Mouse (Mus musculus) liver, embryonic 16.5 days (tissue): ENCODE results near the gene Ttyh2. TPM values are rescaled to one million over a fixed set of nuclear protein-coding genes. Genes with fewer than 3 reads are reported as not detected.

Source experiments
- ATAC-seq: fragments of 200-750 bp; cut with Nextera tagmentation; 2 replicates; pipeline ENCODE4 v1.8.0; 2017; ENCODE audit warnings: low read depth, mild to moderate bottlenecking, moderate number of reproducible peaks, moderate library complexity
- H3K27ac ChIP-seq: fragments of 300-500 bp; sonication (generic); 2 replicates; pipeline ENCODE4 v1.5.1; 2014; ENCODE audit warnings: mild to moderate bottlenecking, low read length
- H3K27me3 ChIP-seq: fragments of 300-500 bp; sonication (generic); 2 replicates; pipeline ENCODE4 v1.6.1; 2014; ENCODE audit warnings: low read depth, low read length, mixed read lengths; ENCODE audit not compliant: control insufficient read depth, insufficient read depth
- H3K36me3 ChIP-seq: fragments of 300-500 bp; sonication (generic); 2 replicates; pipeline ENCODE4 v1.6.1; 2014; ENCODE audit warnings: mild to moderate bottlenecking; ENCODE audit not compliant: control insufficient read depth, insufficient read depth
- H3K4me1 ChIP-seq: fragments of 300-500 bp; sonication (generic); 2 replicates; pipeline ENCODE4 v1.6.1; 2014; ENCODE audit warnings: low read depth, low read length, mixed read lengths; ENCODE audit not compliant: control insufficient read depth
- H3K4me2 ChIP-seq: fragments of 300-500 bp; sonication (generic); 2 replicates; pipeline ENCODE4 v1.6.1; 2014; ENCODE audit warnings: low read depth, low read length, mixed read lengths
- H3K4me3 ChIP-seq: fragments of 300-500 bp; sonication (generic); 2 replicates; pipeline ENCODE4 v1.5.1; 2014; ENCODE audit warnings: low read depth, mild to moderate bottlenecking, low read length
- H3K9ac ChIP-seq: fragments of 300-500 bp; sonication (generic); 2 replicates; pipeline ENCODE4 v1.6.1; 2014; ENCODE audit warnings: low read depth, low read length
- H3K9me3 ChIP-seq: fragments of 300-500 bp; sonication (generic); replicated peaks from 2 replicates; pipeline ENCODE4 v1.6.1; 2016; ENCODE audit warnings: low read length; ENCODE audit not compliant: control insufficient read depth
- WGBS: fragments of 180-500 bp; shearing (Covaris S2); extraction: QIAGEN DNeasy Blood & Tissue Kit; methylation state at CpG from one replicate; pipeline ENCODE4 v1.1.7; 2014; ENCODE audit not compliant: insufficient replicate concordance; 5-methylcytosine and 5-hydroxymethylcytosine counted together
- polyA plus RNA-seq: library from polyadenylated mRNA; unstranded; fragments of >200 nt; fragmentation: Nextera tagmentation; extraction: Ambion mirVana; gene quantifications from 2 replicates; pipeline ENCODE4 v1.2.1, GENCODE M21; 2015

The Ttyh2 gene
- polyA plus RNA-seq, 1 experiment from 2014 or later, result 15.3 TPM

DNA sequence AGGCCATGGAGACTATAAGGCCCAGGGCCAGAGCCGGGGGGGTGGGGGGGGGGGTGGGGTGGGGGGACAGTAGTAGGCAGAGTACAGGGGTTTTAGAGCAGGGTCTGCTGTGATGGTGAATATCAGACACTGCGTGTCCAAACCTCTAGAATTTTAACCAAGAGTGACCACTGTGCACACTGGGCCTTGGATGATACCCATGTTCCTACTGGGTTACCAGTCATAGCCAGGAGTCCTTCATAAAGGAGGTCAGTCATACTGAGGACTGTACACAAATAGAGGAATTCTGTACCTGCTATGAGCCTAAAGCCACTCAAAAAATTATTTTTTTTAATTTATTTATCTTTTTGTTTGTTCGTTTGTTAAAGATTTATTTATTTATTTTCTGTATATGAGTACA, 13.5 kb downstream of the Ttyh2 start:
- peaks cover 13% of the 10 kb centered on the region for H3K4me1 ChIP-seq
- no peak for ATAC-seq
- H3K36me3 ChIP-seq, result no peaks in the 10 kb centered on the region
- H3K9me3 ChIP-seq, result no peaks in the 10 kb centered on the region
- no peak overlapping the region for H3K4me3 ChIP-seq
- H3K9ac ChIP-seq, result no peak overlapping the region
- H3K27ac ChIP-seq, result no peak overlapping the region
- no peaks in the 10 kb centered on the region for H3K27me3 ChIP-seq
- 64% methylated on average over 2 of the region's 3 CpGs for WGBS
- H3K4me2 ChIP-seq, result no peak overlapping the region

DNA sequence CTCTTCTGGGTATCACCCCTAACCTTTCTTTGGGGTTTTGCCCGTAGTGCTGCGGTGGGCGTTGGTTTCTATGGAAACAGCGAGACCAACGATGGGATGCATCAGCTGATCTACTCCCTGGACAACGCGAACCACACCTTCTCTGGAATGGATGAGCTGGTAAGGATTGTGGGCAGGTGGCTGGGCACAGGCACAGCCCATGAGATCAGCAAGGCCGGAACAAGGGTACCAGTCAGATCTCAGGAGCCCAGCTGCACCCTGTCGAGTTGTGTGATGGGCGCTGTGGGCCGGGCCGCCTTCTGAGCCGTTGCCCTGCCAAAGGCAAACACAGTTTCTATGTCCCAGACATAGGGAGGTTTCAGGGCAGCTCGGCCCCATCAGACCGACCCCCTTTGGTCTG, 15.0 kb downstream of the Ttyh2 start:
- H3K36me3 ChIP-seq, result no peaks in the 10 kb centered on the region
- no peak overlapping the region for H3K27ac ChIP-seq
- no peak overlapping the region for H3K4me2 ChIP-seq
- no peaks in the 10 kb centered on the region for H3K9me3 ChIP-seq
- peaks cover 4% of the 10 kb centered on the region for H3K4me1 ChIP-seq
- no peak for ATAC-seq
- H3K27me3 ChIP-seq, result no peaks in the 10 kb centered on the region
- H3K4me3 ChIP-seq, result no peak overlapping the region
- no peak overlapping the region for H3K9ac ChIP-seq
- 77% methylated on average over 15 of the region's 15 CpGs for WGBS

DNA sequence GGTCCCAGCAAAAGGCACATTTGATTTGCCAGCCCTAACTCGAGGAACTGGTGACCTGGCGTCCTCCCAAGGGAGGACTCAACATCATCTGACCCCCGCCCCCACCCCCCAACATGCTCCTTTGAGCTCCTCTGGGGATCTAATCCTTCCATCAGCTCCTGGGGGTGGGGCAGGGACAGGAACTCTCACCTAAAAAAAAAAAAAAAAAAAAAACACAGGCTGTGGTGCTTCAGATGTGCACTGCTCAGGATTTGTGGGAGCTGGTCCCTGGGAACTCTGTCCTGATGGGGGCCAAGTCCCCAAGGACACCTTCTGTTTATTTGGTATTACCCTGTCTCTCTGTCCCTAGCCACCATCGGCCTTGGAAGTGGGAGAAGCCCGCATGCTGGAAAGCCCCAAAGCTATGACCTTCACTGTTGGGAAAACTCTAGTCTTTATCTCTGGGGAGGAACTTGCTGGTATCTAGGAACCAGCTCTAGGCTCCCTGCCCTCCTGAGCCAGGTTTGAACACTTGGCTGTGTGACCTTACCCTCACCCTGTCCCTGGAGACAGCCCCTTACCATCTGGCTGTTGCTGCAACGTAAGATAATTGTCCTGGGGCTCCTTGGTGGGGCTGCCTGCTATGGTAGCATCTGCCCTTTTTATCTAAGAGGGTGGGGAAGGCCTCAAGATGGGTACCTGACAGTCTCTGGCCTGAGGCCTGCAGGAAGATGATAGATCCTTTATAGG, 16.4 kb downstream of the Ttyh2 start:
- 61% methylated on average over 6 of the region's 6 CpGs for WGBS
- H3K27me3 ChIP-seq, result no peaks in the 10 kb centered on the region
- ATAC-seq, result no peak
- no peaks in the 10 kb centered on the region; the same call in 1 of the 2 replicates for H3K4me1 ChIP-seq
- no peak overlapping the region for H3K4me3 ChIP-seq
- H3K27ac ChIP-seq, result no peak overlapping the region
- H3K4me2 ChIP-seq, result no peak overlapping the region
- H3K9me3 ChIP-seq, result no peaks in the 10 kb centered on the region
- peaks cover under 1% of the 10 kb centered on the region; the same call in 1 of the 2 replicates for H3K36me3 ChIP-seq
- H3K9ac ChIP-seq, result no peak overlapping the region

DNA sequence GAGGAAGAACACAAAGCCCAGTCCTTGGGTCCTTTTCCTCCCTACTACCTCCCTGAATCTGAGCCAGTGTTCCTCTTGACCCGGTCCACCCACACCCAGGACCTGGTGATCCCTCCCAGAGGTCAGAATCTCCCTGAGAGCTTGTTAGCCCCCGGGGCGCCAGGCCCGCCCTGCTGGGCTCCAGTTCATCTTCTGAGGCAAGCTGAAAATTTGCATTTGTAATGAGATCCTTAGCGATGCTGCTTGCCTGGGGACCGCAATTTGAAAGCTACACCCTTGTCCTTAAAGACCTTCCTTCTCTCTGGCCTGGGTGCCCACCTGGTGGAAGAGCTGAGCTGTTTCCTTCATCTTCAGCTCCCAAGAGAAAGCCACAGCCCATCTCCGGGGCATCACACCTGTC, 17.4 kb downstream of the Ttyh2 start:
- ATAC-seq, result no peak

DNA sequence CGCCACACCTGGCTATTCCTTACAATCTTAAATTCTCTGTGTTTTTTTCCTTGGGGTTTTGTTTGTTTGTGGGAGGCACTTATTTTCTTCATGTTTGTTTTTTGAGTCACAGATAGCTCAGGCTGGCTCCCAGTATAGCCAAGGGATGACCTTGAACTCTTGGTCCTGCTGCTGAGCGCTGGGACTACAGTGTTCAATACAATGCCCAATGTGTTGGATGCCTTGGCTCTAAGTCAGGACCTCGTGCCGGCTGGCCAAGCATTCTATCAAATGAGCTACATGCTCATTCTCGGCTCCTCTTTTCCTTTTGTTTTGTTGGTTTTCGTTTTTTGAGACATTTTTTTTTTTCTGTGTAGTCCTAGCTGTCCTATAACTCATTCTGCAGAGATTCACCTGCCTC, 18.2 kb downstream of the Ttyh2 start:
- no peak overlapping the region for H3K4me2 ChIP-seq
- WGBS, result 64% methylated on average over 6 of the region's 6 CpGs

More for the DNA sequence above, 17.4 kb downstream of the Ttyh2 start:
- H3K9ac ChIP-seq, result no peak overlapping the region
- peaks cover 3% of the 10 kb centered on the region; the same call in 1 of the 2 replicates for H3K36me3 ChIP-seq
- H3K27me3 ChIP-seq, result no peaks in the 10 kb centered on the region
- H3K4me1 ChIP-seq, result no peaks in the 10 kb centered on the region; the same call in 1 of the 2 replicates
- H3K4me2 ChIP-seq, result no peak overlapping the region
- 51% methylated on average over 7 of the region's 7 CpGs for WGBS
- no peak overlapping the region for H3K27ac ChIP-seq
- no peak overlapping the region for H3K4me3 ChIP-seq
- no peaks in the 10 kb centered on the region for H3K9me3 ChIP-seq

GRCm38 (mm10) chr11:114694451-114694850, 19.2 kb downstream of the Ttyh2 start:
- Histone ChIP-seq H3K27ac (no peak overlapping the region), H3K27me3 (no peaks in the 10 kb centered on the region), H3K9me3 (no peaks in the 10 kb centered on the region), H3K9ac (no peak overlapping the region), H3K36me3 (peaks cover 3% of the 10 kb centered on the region; the same call in 1 of the 2 replicates), H3K4me2 (no peak overlapping the region), H3K4me1 (no peaks in the 10 kb centered on the region), H3K4me3 (no peak overlapping the region)
- ATAC-seq, result no peak
- 60% methylated on average over 2 of the region's 2 CpGs for WGBS

More for the DNA sequence above, 18.2 kb downstream of the Ttyh2 start:
- no peak for ATAC-seq
- Histone ChIP-seq H3K9ac (no peak overlapping the region), H3K4me3 (no peak overlapping the region), H3K27ac (no peak overlapping the region), H3K36me3 (peaks cover 3% of the 10 kb centered on the region; the same call in 1 of the 2 replicates), H3K27me3 (no peaks in the 10 kb centered on the region), H3K4me1 (no peaks in the 10 kb centered on the region), H3K9me3 (no peaks in the 10 kb centered on the region)

DNA sequence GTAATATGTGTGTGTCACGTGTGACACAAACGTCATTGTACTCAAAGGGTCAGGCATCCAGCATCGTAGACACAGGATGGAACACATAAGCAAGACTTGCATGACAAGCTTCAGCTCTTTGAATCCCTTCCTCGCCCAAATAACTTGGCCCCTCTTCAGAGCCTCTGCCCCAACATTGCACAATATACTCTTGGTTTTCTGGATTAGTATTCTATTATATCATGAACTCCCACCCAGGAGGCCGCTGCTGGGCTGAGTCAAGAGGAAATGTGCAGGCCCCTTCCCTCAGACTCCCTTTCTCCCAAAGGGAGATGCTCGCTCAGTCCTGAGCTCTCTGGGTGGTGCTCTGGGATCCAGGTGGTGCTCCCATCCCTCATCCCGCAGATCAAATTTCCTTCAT, 23.3 kb downstream of the Ttyh2 start:
- Histone ChIP-seq H3K4me2 (no peak overlapping the region), H3K9ac (no peak overlapping the region), H3K36me3 (peaks cover 3% of the 10 kb centered on the region; the same call in 1 of the 2 replicates), H3K27ac (no peak overlapping the region), H3K4me3 (no peak overlapping the region), H3K27me3 (no peaks in the 10 kb centered on the region), H3K4me1 (no peaks in the 10 kb centered on the region), H3K9me3 (no peaks in the 10 kb centered on the region)
- 70% methylated on average over 7 of the region's 7 CpGs for WGBS
- no peak for ATAC-seq

DNA sequence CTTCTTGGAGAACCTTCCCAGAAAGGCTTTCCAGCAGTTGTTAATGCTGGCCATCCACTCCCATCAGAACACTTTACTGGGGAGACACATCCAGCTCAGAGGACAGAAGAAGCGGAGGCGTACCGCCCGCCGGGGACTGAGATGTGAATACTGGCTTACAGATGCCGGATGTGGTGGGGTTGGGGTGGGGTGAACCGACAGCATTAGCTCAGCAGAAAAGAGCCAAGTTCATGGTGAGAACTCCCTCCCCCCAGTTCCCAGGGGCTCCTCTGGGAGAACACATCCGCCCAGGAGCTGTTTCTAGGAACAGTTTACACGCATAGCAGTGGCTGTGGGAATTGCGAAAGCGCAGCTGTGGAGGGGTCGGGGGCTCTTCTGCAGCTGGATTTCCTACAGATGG, 24.3 kb downstream of the Ttyh2 start:
- WGBS, result 62% methylated on average over 12 of the region's 12 CpGs
- ATAC-seq, result 0 out of 2 replicates have a peak, but pooled peaks have one; percentile 13

GRCm38 (mm10) chr11:114702311-114702995, 27.2 kb downstream of the Ttyh2 start:
- ATAC-seq, result no peak
- Histone ChIP-seq H3K4me3 (no peak overlapping the region), H3K9ac (no peak overlapping the region), H3K36me3 (no peaks in the 10 kb centered on the region), H3K4me2 (no peak overlapping the region), H3K4me1 (no peaks in the 10 kb centered on the region), H3K27me3 (no peaks in the 10 kb centered on the region), H3K27ac (no peak overlapping the region), H3K9me3 (no peaks in the 10 kb centered on the region)
- 68% methylated on average over 15 of the region's 15 CpGs for WGBS

More for the DNA sequence above, 24.3 kb downstream of the Ttyh2 start:
- no peaks in the 10 kb centered on the region for H3K9me3 ChIP-seq
- no peak overlapping the region for H3K4me3 ChIP-seq
- no peak overlapping the region for H3K27ac ChIP-seq
- H3K4me1 ChIP-seq, result no peaks in the 10 kb centered on the region
- no peak overlapping the region for H3K4me2 ChIP-seq
- no peak overlapping the region for H3K9ac ChIP-seq
- H3K36me3 ChIP-seq, result peaks cover 3% of the 10 kb centered on the region; the same call in 1 of the 2 replicates
- H3K27me3 ChIP-seq, result no peaks in the 10 kb centered on the region
